Mouse (Mus musculus): ENCODE measurements around the gene Gpc4. TPM values are rescaled to one million over a fixed set of nuclear protein-coding genes. Genes with fewer than 3 reads are reported as not detected.
A peak's percentile ranks its signal among the peaks of the same experiment; 100 is the strongest.

Gene Gpc4
- polyA plus RNA-seq, 1 experiment from 2014 or later, result 19.7 TPM

- H3K36me3 ChIP-seq (replicated peaks; ENCODE audit: insufficient read depth, low read length), result no peaks in the 10 kb centered on the region
- no peak for ATAC-seq
- no peaks in the 10 kb centered on the region for H3K9me3 ChIP-seq (ENCODE audit: low read length)
- no peak overlapping the region for H3K9ac ChIP-seq (replicated peaks)
- 45% methylated on average over 5 of the region's 9 CpGs for WGBS (ENCODE audit: insufficient replicate concordance)
- no peak overlapping the region for H3K4me3 ChIP-seq (ENCODE audit: low read depth, low read length)
- TF ChIP-seq EP300 (IDR thresholded peaks at IDR 0.05; ENCODE audit: low read depth) (no peak), CTCF (IDR thresholded peaks at IDR 0.05; ENCODE audit: low read depth) (no peak)
- H3K4me1 ChIP-seq (ENCODE audit: insufficient read depth), result no peaks in the 10 kb centered on the region
- H3K27me3 ChIP-seq (ENCODE audit: insufficient read depth, low read length), result no peaks in the 10 kb centered on the region
- no peak overlapping the region for H3K27ac ChIP-seq (ENCODE audit: low read depth)
- H3K4me2 ChIP-seq (ENCODE audit: low read depth, low read length), result no peak overlapping the region
- peak; percentile 16 for DNase-seq
Measured at GRCm38 (mm10) chrX:52017660-52018059, 147.4 kb downstream of the Gpc4 start.

Other genes with a start within 250 kb of the Gpc4 start
- gene 1700080O16Rik, start 192.5 kb downstream of the Gpc4 start, polyA plus RNA-seq (2015; fragmentation: Nextera tagmentation; extraction: Ambion mirVana), result not detected in 2 replicates

All from liver, postnatal 0 days (tissue).